Mouse (Mus musculus) embryonic facial prominence, embryonic 11.5 days (tissue): Measurements from ENCODE around the gene Cnksr3. TPM values are rescaled to one million over a fixed set of nuclear protein-coding genes. Genes with fewer than 3 reads are reported as not detected.
A peak's percentile ranks its signal among the peaks of the same experiment; 100 is the strongest.

Experiments used
- ATAC-seq: fragments of 200-750 bp; cut with Nextera tagmentation; replicated peaks from 2 replicates; pipeline ENCODE4 v1.8.0; 2017; ENCODE audit warnings: low read depth; ENCODE audit not compliant: insufficient number of reproducible peaks, low FRiP score, low TSS enrichment
- DNase-seq: peaks from one replicate; pipeline ENCODE4 v3.0.0-alpha.2; 2015; ENCODE audit warnings: low spot score
- H3K27ac ChIP-seq: fragments of 300-500 bp; sonication (generic); replicated peaks from 2 replicates; pipeline ENCODE4 v1.5.1; 2014; ENCODE audit warnings: mild to moderate bottlenecking, low read depth, low read length, control low read depth
- H3K27me3 ChIP-seq: fragments of 300-500 bp; sonication (generic); 2 replicates; pipeline ENCODE4 v1.6.1; 2014; ENCODE audit warnings: mild to moderate bottlenecking, low read length, moderate library complexity, mixed read lengths; ENCODE audit not compliant: control insufficient read depth, insufficient read depth
- H3K36me3 ChIP-seq: fragments of 300-500 bp; sonication (generic); replicated peaks from 2 replicates; pipeline ENCODE4 v1.6.1; 2014; ENCODE audit warnings: low read depth, mild to moderate bottlenecking, low read length, moderate library complexity, mixed read lengths; ENCODE audit not compliant: control insufficient read depth, insufficient read depth
- H3K4me1 ChIP-seq: fragments of 300-500 bp; sonication (generic); 2 replicates; pipeline ENCODE4 v1.6.1; 2014; ENCODE audit warnings: low read length, mixed read lengths; ENCODE audit not compliant: control insufficient read depth, insufficient read depth
- H3K4me2 ChIP-seq: fragments of 300-500 bp; sonication (generic); 2 replicates; pipeline ENCODE4 v1.6.1; 2014; ENCODE audit warnings: low read depth, mild to moderate bottlenecking, control low read depth, low read length, moderate library complexity
- H3K4me3 ChIP-seq: fragments of 300-500 bp; sonication (generic); 2 replicates; pipeline ENCODE4 v1.5.1; 2014; ENCODE audit warnings: low read depth, low read length, control low read depth
- H3K9ac ChIP-seq: fragments of 300-500 bp; sonication (generic); replicated peaks from 2 replicates; pipeline ENCODE4 v1.6.1; 2014; ENCODE audit warnings: mild to moderate bottlenecking, control low read depth, low read length
- H3K9me3 ChIP-seq: fragments of 300-500 bp; sonication (generic); replicated peaks from 2 replicates; pipeline ENCODE4 v1.6.1; 2016; ENCODE audit warnings: mild to moderate bottlenecking, low read length, inconsistent platforms, mixed read lengths; ENCODE audit not compliant: control insufficient read depth
- WGBS: fragments of 180-500 bp; shearing (Covaris S2); extraction: QIAGEN DNeasy Blood & Tissue Kit; methylation state at CpG from one replicate; pipeline ENCODE4 v1.1.7; 2014; 5-methylcytosine and 5-hydroxymethylcytosine counted together
- polyA plus RNA-seq: library from polyadenylated mRNA; unstranded; fragments of >200 nt; fragmentation: Nextera tagmentation; extraction: Ambion mirVana; gene quantifications from 2 replicates; pipeline ENCODE4 v1.2.1, GENCODE M21; 2014

The Cnksr3 gene
- polyA plus RNA-seq, 1 experiment from 2014 or later: 10.1 TPM

- ATAC-seq: no peak
- no peaks in the 10 kb centered on the region for H3K27me3 ChIP-seq
- H3K9me3 ChIP-seq: no peaks in the 10 kb centered on the region
- no peak overlapping the region for H3K27ac ChIP-seq
- no peak overlapping the region for H3K4me2 ChIP-seq
- H3K4me1 ChIP-seq: peaks cover 4% of the 10 kb centered on the region; the same call in 1 of the 2 replicates
- 78% methylated on average over 10 of the region's 10 CpGs for WGBS
- H3K9ac ChIP-seq: no peak overlapping the region
- no peak for DNase-seq
- no peaks in the 10 kb centered on the region for H3K36me3 ChIP-seq
- no peak overlapping the region for H3K4me3 ChIP-seq
These were observed 33.5 kb downstream of the Cnksr3 start for GRCm38 (mm10) chr10:7178571-7178970.

GRCm38 (mm10) chr10:7176205-7176910 is 35.7 kb downstream of the Cnksr3 start:
- WGBS: 84% methylated on average over 8 of the region's 8 CpGs
- Histone ChIP-seq H3K27me3 (no peaks in the 10 kb centered on the region), H3K9ac (no peak overlapping the region), H3K4me2 (no peak overlapping the region), H3K9me3 (no peaks in the 10 kb centered on the region), H3K27ac (no peak overlapping the region), H3K36me3 (no peaks in the 10 kb centered on the region), H3K4me3 (no peak overlapping the region), H3K4me1 (no peaks in the 10 kb centered on the region)
- no peak for DNase-seq
- no peak for ATAC-seq

GRCm38 (mm10) chr10:7174480-7174879 is 37.6 kb downstream of the Cnksr3 start:
- Histone ChIP-seq H3K9me3 (no peaks in the 10 kb centered on the region), H3K4me2 (no peak overlapping the region), H3K27me3 (no peaks in the 10 kb centered on the region), H3K27ac (no peak overlapping the region), H3K4me1 (no peaks in the 10 kb centered on the region), H3K9ac (no peak overlapping the region), H3K36me3 (no peaks in the 10 kb centered on the region), H3K4me3 (no peak overlapping the region)
- DNase-seq (no peak), ATAC-seq (no peak)
- 24% methylated on average over 2 of the region's 2 CpGs for WGBS

- ATAC-seq (no peak), DNase-seq (no peak)
- Histone ChIP-seq H3K9ac (no peak overlapping the region), H3K9me3 (no peaks in the 10 kb centered on the region), H3K27me3 (no peaks in the 10 kb centered on the region), H3K36me3 (no peaks in the 10 kb centered on the region), H3K4me3 (no peak overlapping the region), H3K27ac (no peak overlapping the region), H3K4me2 (no peak overlapping the region), H3K4me1 (no peaks in the 10 kb centered on the region)
- WGBS: 85% methylated on average over 1 of the region's 1 CpGs
These were observed 38.9 kb downstream of the Cnksr3 start for GRCm38 (mm10) chr10:7173098-7173497.

GRCm38 (mm10) chr10:7170434-7170833 is 41.6 kb downstream of the Cnksr3 start:
- 89% methylated on average over 3 of the region's 3 CpGs for WGBS
- Histone ChIP-seq H3K27me3 (no peaks in the 10 kb centered on the region), H3K9ac (no peak overlapping the region), H3K27ac (no peak overlapping the region), H3K4me3 (no peak overlapping the region), H3K4me2 (no peak overlapping the region), H3K4me1 (no peaks in the 10 kb centered on the region), H3K9me3 (no peaks in the 10 kb centered on the region), H3K36me3 (no peaks in the 10 kb centered on the region)
- no peak for DNase-seq
- ATAC-seq: no peak

- 61% methylated on average over 12 of the region's 12 CpGs for WGBS
- Histone ChIP-seq H3K27ac (no peak overlapping the region), H3K9ac (no peak overlapping the region), H3K36me3 (no peaks in the 10 kb centered on the region), H3K4me3 (no peak overlapping the region), H3K4me2 (no peak overlapping the region), H3K27me3 (no peaks in the 10 kb centered on the region), H3K9me3 (no peaks in the 10 kb centered on the region), H3K4me1 (peaks cover 2% of the 10 kb centered on the region; the same call in 1 of the 2 replicates)
- no peak for ATAC-seq
- DNase-seq: no peak
These were observed 49.0 kb downstream of the Cnksr3 start for GRCm38 (mm10) chr10:7163031-7163430.

- H3K9me3 ChIP-seq: no peaks in the 10 kb centered on the region
- DNase-seq: peak; percentile 56
- H3K36me3 ChIP-seq: no peaks in the 10 kb centered on the region
- no peaks in the 10 kb centered on the region for H3K27me3 ChIP-seq
- no peak overlapping the region for H3K27ac ChIP-seq
- H3K9ac ChIP-seq: no peak overlapping the region
- H3K4me2 ChIP-seq: no peak overlapping the region
- H3K4me1 ChIP-seq: peaks cover 2% of the 10 kb centered on the region; the same call in 1 of the 2 replicates
- peak; percentile 68 for ATAC-seq
- 49% methylated on average over 7 of the region's 7 CpGs for WGBS
- H3K4me3 ChIP-seq: no peak overlapping the region
These were observed 53.0 kb downstream of the Cnksr3 start for GRCm38 (mm10) chr10:7159061-7159511.

- Histone ChIP-seq H3K4me2 (no peak overlapping the region), H3K9me3 (no peaks in the 10 kb centered on the region), H3K4me1 (peaks cover 2% of the 10 kb centered on the region; the same call in 1 of the 2 replicates), H3K36me3 (no peaks in the 10 kb centered on the region), H3K27ac (0 out of 2 replicates have a peak overlapping the region, but pooled peaks have one; percentile 10), H3K4me3 (no peak overlapping the region), H3K27me3 (no peaks in the 10 kb centered on the region), H3K9ac (no peak overlapping the region)
- DNase-seq (peak; percentile 64), ATAC-seq (peak; percentile 49)
- 48% methylated on average over 15 of the region's 15 CpGs for WGBS
These were observed 53.6 kb downstream of the Cnksr3 start for GRCm38 (mm10) chr10:7158285-7159060.
